Mouse (Mus musculus): ENCODE results near the gene Antxr2.

Antxr2 gene

GRCm38 (mm10) chr5:97996500-97997176, 34.2 kb downstream of the Antxr2 start:
- in situ Hi-C loops (cut with MboI, MseI), result no loop called here

GRCm38 (mm10) chr5:97995881-97996280, 35.0 kb downstream of the Antxr2 start:
- in situ Hi-C loops (cut with MboI, MseI), result no loop called here

GRCm38 (mm10) chr5:97986656-97987294, 44.1 kb downstream of the Antxr2 start:
- in situ Hi-C loops (cut with MboI, MseI), result no loop called here

GRCm38 (mm10) chr5:97983375-97983774, 47.5 kb downstream of the Antxr2 start:
- in situ Hi-C loops (cut with MboI, MseI), result no loop called here

- in situ Hi-C loops (cut with MboI, MseI), result no loop called here
These were observed 50.4 kb downstream of the Antxr2 start for GRCm38 (mm10) chr5:97980472-97980871.

GRCm38 (mm10) chr5:97973293-97973692, 57.5 kb downstream of the Antxr2 start:
- in situ Hi-C loops (cut with MboI, MseI), result no loop called here

GRCm38 (mm10) chr5:97972029-97972428, 58.8 kb downstream of the Antxr2 start:
- in situ Hi-C loops (cut with MboI, MseI), result no loop called here

- in situ Hi-C loops (cut with MboI, MseI), result no loop called here
These were observed 59.6 kb downstream of the Antxr2 start for GRCm38 (mm10) chr5:97971236-97971635.

GRCm38 (mm10) chr5:97967044-97967443, 63.8 kb downstream of the Antxr2 start:
- in situ Hi-C loops (cut with MboI, MseI), result no loop called here

- in situ Hi-C loops (cut with MboI, MseI), result no loop called here
These were observed 64.7 kb downstream of the Antxr2 start for GRCm38 (mm10) chr5:97966101-97966500.

- in situ Hi-C loops (cut with MboI, MseI), result no loop called here
These were observed 66.4 kb downstream of the Antxr2 start for GRCm38 (mm10) chr5:97964444-97964843.

- in situ Hi-C loops (cut with MboI, MseI), result no loop called here
These were observed 68.3 kb downstream of the Antxr2 start for GRCm38 (mm10) chr5:97962512-97962911.

- in situ Hi-C loops (cut with MboI, MseI), result no loop called here
These were observed 69.1 kb downstream of the Antxr2 start for GRCm38 (mm10) chr5:97961786-97962185.

GRCm38 (mm10) chr5:97959651-97960050, 71.2 kb downstream of the Antxr2 start:
- in situ Hi-C loops (cut with MboI, MseI), result no loop called here

- in situ Hi-C loops (cut with MboI, MseI), result no loop called here
These were observed 71.8 kb downstream of the Antxr2 start for GRCm38 (mm10) chr5:97959010-97959409.

GRCm38 (mm10) chr5:97957501-97957900, 73.3 kb downstream of the Antxr2 start:
- in situ Hi-C loops (cut with MboI, MseI), result no loop called here

- in situ Hi-C loops (cut with MboI, MseI), result no loop called here
These were observed 76.6 kb downstream of the Antxr2 start for GRCm38 (mm10) chr5:97954193-97954772.

- in situ Hi-C loops (cut with MboI, MseI), result no loop called here
These were observed 77.5 kb downstream of the Antxr2 start for GRCm38 (mm10) chr5:97953241-97953920.

- in situ Hi-C loops (cut with MboI, MseI), result loop anchor here (5.0 to 25.0 kb wide), 2 partner anchors 80 to 915 kb away; partner anchors contain the start of gene Bmp3
These were observed 83.6 kb downstream of the Antxr2 start for GRCm38 (mm10) chr5:97947261-97947660.

- in situ Hi-C loops (cut with MboI, MseI), result loop anchor here (5.0 to 25.0 kb wide), 2 partner anchors 81 to 916 kb away; partner anchors contain the start of gene Bmp3
These were observed 84.6 kb downstream of the Antxr2 start for GRCm38 (mm10) chr5:97946236-97946635.

- in situ Hi-C loops (cut with MboI, MseI), result loop anchor here (25.0 kb wide), 1 partner anchor 927 kb away; the partner anchor contains the start of gene Bmp3
These were observed 95.4 kb downstream of the Antxr2 start for GRCm38 (mm10) chr5:97935140-97936129.
